ENCODE assay signal across 8 mouse cellular contexts in genomic region chr16:18459335-18459954, GRCm38 (mm10). TPM values are rescaled to one million over a fixed set of nuclear protein-coding genes. Genes with fewer than 3 reads are reported as not detected.
A peak's percentile ranks its signal among the peaks of the same experiment; 100 is the strongest.
DNase-seq lines count a peak whose midpoint lies in the region; ATAC-seq and TF ChIP-seq lines count a peak whose summit lies in the region.

No protein-coding gene starts in this region.

- H3K4me2 ChIP-seq in hindbrain, embryonic 11.5 days (replicated peaks; ENCODE audit: low read depth, low read length): 0 out of 2 replicates have a peak overlapping the region, but pooled peaks have one; percentile 18
- H3K4me2 ChIP-seq in lung, embryonic 16.5 days (ENCODE audit: low read depth, low read length): peak overlapping the region; percentile 3

- peaks cover 10% of the 10 kb centered on the region for H3K4me1 ChIP-seq in hindbrain, embryonic 11.5 days (replicated peaks; ENCODE audit: control insufficient read depth, insufficient read depth, low read length)
- peaks cover 19% of the 10 kb centered on the region for H3K4me1 ChIP-seq in lung, embryonic 16.5 days (replicated peaks; ENCODE audit: control insufficient read depth, insufficient read depth, low read length)
- H3K4me1 ChIP-seq in thymus, adult 2 months (replicated peaks; ENCODE audit: control insufficient read depth, insufficient read depth, low read length): peaks cover 78% of the 10 kb centered on the region

- intact Hi-C loops in gastrocnemius, adult 2 months (cut with DNase I): loop anchor here (5.0 kb wide), 1 partner anchor 48 kb away; no protein-coding TSS in a partner anchor

- no peak for TF ChIP-seq POLR2A in thymus, adult 2 months (IDR thresholded peaks at IDR 0.05; ENCODE audit: control insufficient read depth, extremely low read depth, insufficient read depth, low read length, poor library complexity)

- ATAC-seq in hindbrain, embryonic 11.5 days (ENCODE audit: low FRiP score): peak; percentile 22; the same call in 1 of the 2 replicates
- ATAC-seq in lung, embryonic 16.5 days (ENCODE audit: low read depth): peak; percentile 50

- H3K9ac ChIP-seq in hindbrain, embryonic 11.5 days (ENCODE audit: low read depth, low read length): peak overlapping the region; percentile 27; the same call in 1 of the 2 replicates
- 0 out of 2 replicates have a peak overlapping the region, but pooled peaks have one; percentile 0 for H3K9ac ChIP-seq in lung, embryonic 16.5 days (ENCODE audit: low read length)

- no peak for TF ChIP-seq CTCF in gastrocnemius, adult 2 months (IDR thresholded peaks at IDR 0.05)
- no peak for TF ChIP-seq CTCF in thymus, adult 2 months (IDR thresholded peaks at IDR 0.05; ENCODE audit: borderline replicate concordance, control insufficient read depth, extremely low read depth, insufficient read depth, low read length, poor library complexity)

- H3K27me3 ChIP-seq in hindbrain, embryonic 11.5 days (ENCODE audit: control insufficient read depth, insufficient read depth, low read length): no peaks in the 10 kb centered on the region
- H3K27me3 ChIP-seq in lung, embryonic 16.5 days (ENCODE audit: control insufficient read depth, insufficient read depth, low read depth, low read length): no peaks in the 10 kb centered on the region
- no peaks in the 10 kb centered on the region for H3K27me3 ChIP-seq in thymus, adult 2 months (ENCODE audit: control insufficient read depth, insufficient read depth, low read length)

- H3K27ac ChIP-seq in gastrocnemius, adult 2 months: peak overlapping the region; percentile 28; the same call in 1 of the 2 replicates
- H3K27ac ChIP-seq in hindbrain, embryonic 11.5 days (ENCODE audit: low read depth, low read length): peak overlapping the region; percentile 47; the same call in 1 of the 2 replicates
- H3K27ac ChIP-seq in lung, embryonic 16.5 days (ENCODE audit: low read length): peak overlapping the region; percentile 67
- H3K27ac ChIP-seq in thymus, adult 2 months (ENCODE audit: control insufficient read depth, insufficient read depth, low read length): peak overlapping the region; percentile 93

- DNase-seq in gastrocnemius, adult 2 months: peak; percentile 34
- no peak for DNase-seq in gastrocnemius, adult 18-20 months (ENCODE audit: low spot score)
- DNase-seq in embryo, embryonic 10 days (ENCODE audit: low spot score): peak; percentile 61
- DNase-seq in hindbrain, embryonic 11.5 days (ENCODE audit: low spot score): peak; percentile 30
- DNase-seq in thymus, adult 2 months: peak; percentile 64
- DNase-seq in urinary bladder, postnatal 4 days (ENCODE audit: low spot score in 2 of 2): no peak
- no peak for DNase-seq in right cerebral cortex, postnatal 36 days (ENCODE audit: low spot score in 2 of 2)

- no peaks in the 10 kb centered on the region for H3K36me3 ChIP-seq in hindbrain, embryonic 11.5 days (ENCODE audit: control insufficient read depth, insufficient read depth, low read length)
- H3K36me3 ChIP-seq in lung, embryonic 16.5 days (ENCODE audit: control insufficient read depth, insufficient read depth, low read length): no peaks in the 10 kb centered on the region
- H3K36me3 ChIP-seq in thymus, adult 2 months (ENCODE audit: control insufficient read depth, insufficient read depth, low read length): no peaks in the 10 kb centered on the region

- H3K4me3 ChIP-seq in gastrocnemius, adult 2 months: peak overlapping the region; percentile 28
- H3K4me3 ChIP-seq in hindbrain, embryonic 11.5 days (ENCODE audit: low read depth, low read length): no peak overlapping the region
- H3K4me3 ChIP-seq in lung, embryonic 16.5 days (ENCODE audit: low read length): no peak overlapping the region
- H3K4me3 ChIP-seq in thymus, adult 2 months (ENCODE audit: control insufficient read depth, insufficient read depth, low read length): peak overlapping the region; percentile 45

- WGBS in hindbrain, embryonic 11.5 days: 14% methylated on average over 12 of the region's 12 CpGs
- 15% methylated on average over 12 of the region's 12 CpGs for WGBS in lung, embryonic 16.5 days
- 5% methylated on average over 12 of the region's 12 CpGs for WGBS in thymus, adult 2 months

- H3K9me3 ChIP-seq in hindbrain, embryonic 11.5 days (ENCODE audit: control insufficient read depth, low read length): no peaks in the 10 kb centered on the region
- no peaks in the 10 kb centered on the region for H3K9me3 ChIP-seq in lung, embryonic 16.5 days (ENCODE audit: control insufficient read depth, low read length)

RNA-seq across cellular contexts. Expression of gene Comt, which starts 32.8 kb away (rescaled TPM):
- total RNA-seq in gastrocnemius, adult 2 months (2021): 10 to 100 TPM; 35.4 to 43.5 TPM
- total RNA-seq in gastrocnemius, adult 18-20 months (2021): 10 to 100 TPM; 37.3 to 41.0 TPM
- 49.6 and 53.9 TPM in 2 replicates for polyA plus RNA-seq in hindbrain, embryonic 11.5 days (2014; fragmentation: Nextera tagmentation; extraction: Ambion mirVana)
- 124 and 125 TPM in 2 replicates for polyA plus RNA-seq in lung, embryonic 16.5 days (2015; fragmentation: Nextera tagmentation; extraction: Ambion mirVana)
- 104 and 108 TPM in 2 replicates for polyA plus RNA-seq in thymus, adult 2 months (2012; rRNA removed)

RNA-seq across cellular contexts. Expression of gene Txnrd2, which starts 33.3 kb away (rescaled TPM):
- total RNA-seq in gastrocnemius, adult 2 months (2021): 10 to 100 TPM; 18.9 to 21.4 TPM
- total RNA-seq in gastrocnemius, adult 18-20 months (2021): 10 to 100 TPM; 19.8 to 20.8 TPM
- polyA plus RNA-seq in hindbrain, embryonic 11.5 days (2014; fragmentation: Nextera tagmentation; extraction: Ambion mirVana): 22.2 and 23.8 TPM in 2 replicates
- 22.0 and 22.1 TPM in 2 replicates for polyA plus RNA-seq in lung, embryonic 16.5 days (2015; fragmentation: Nextera tagmentation; extraction: Ambion mirVana)
- polyA plus RNA-seq in thymus, adult 2 months (2012; rRNA removed): 10.6 and 10.7 TPM in 2 replicates

RNA-seq across cellular contexts. Expression of gene Gnb1l, which starts 39.1 kb away (rescaled TPM):
- total RNA-seq in gastrocnemius, adult 2 months (2021): 1 to 10 TPM; 4.0 to 4.4 TPM
- total RNA-seq in gastrocnemius, adult 18-20 months (2021): 1 to 10 TPM; 3.2 to 5.0 TPM
- 13.0 and 14.9 TPM in 2 replicates for polyA plus RNA-seq in hindbrain, embryonic 11.5 days (2014; fragmentation: Nextera tagmentation; extraction: Ambion mirVana)
- polyA plus RNA-seq in lung, embryonic 16.5 days (2015; fragmentation: Nextera tagmentation; extraction: Ambion mirVana): 14.1 and 14.3 TPM in 2 replicates
- polyA plus RNA-seq in thymus, adult 2 months (2012; rRNA removed): 38.7 and 48.9 TPM in 2 replicates

RNA-seq across cellular contexts. Expression of gene Rtl10, which starts 39.3 kb away (rescaled TPM):
- 1 to 10 TPM; 3.2 to 4.1 TPM for total RNA-seq in gastrocnemius, adult 2 months (2021)
- 1 to 10 TPM; 3.0 to 3.2 TPM for total RNA-seq in gastrocnemius, adult 18-20 months (2021)
- 1.8 and 3.0 TPM in 2 replicates for polyA plus RNA-seq in hindbrain, embryonic 11.5 days (2014; fragmentation: Nextera tagmentation; extraction: Ambion mirVana)
- 4.0 and 4.5 TPM in 2 replicates for polyA plus RNA-seq in lung, embryonic 16.5 days (2015; fragmentation: Nextera tagmentation; extraction: Ambion mirVana)
- polyA plus RNA-seq in thymus, adult 2 months (2012; rRNA removed): 47.0 and 63.6 TPM in 2 replicates

Comparison
In these comparisons a context has a peak if more than half of its experiments do, and no peak if none do; other contexts are left out.
1. DNase-seq: peak in gastrocnemius, adult 2 months (single experiment), embryo, embryonic 10 days (single experiment), hindbrain, embryonic 11.5 days (single experiment) and thymus, adult 2 months (single experiment); none in gastrocnemius, adult 18-20 months (single experiment), urinary bladder, postnatal 4 days (0 of 2) and right cerebral cortex, postnatal 36 days (0 of 2).
2. H3K27ac ChIP-seq: peak in every context shown above with its lines; median percentile 93 in thymus, adult 2 months; 67 in lung, embryonic 16.5 days; 47 in hindbrain, embryonic 11.5 days; 28 in gastrocnemius, adult 2 months.
3. H3K4me3 ChIP-seq: peak in gastrocnemius, adult 2 months (single experiment) and thymus, adult 2 months (single experiment); none in hindbrain, embryonic 11.5 days (single experiment) and lung, embryonic 16.5 days (single experiment).